Mouse (Mus musculus) cerebellum, adult 2 months (tissue): ENCODE measurements around the gene Chaf1a.

ENCODE experiments used
- CTCF ChIP-seq: fragments of 200-500 bp; IDR thresholded peaks from 2 replicates; pipeline ENCODE4 v1.5.1; 2011; ENCODE audit warnings: low read depth, mild to moderate bottlenecking, control low read depth, low read length, moderate library complexity, borderline replicate concordance; ENCODE audit not compliant: insufficient read depth
- POLR2A ChIP-seq: fragments of 200-500 bp; IDR thresholded peaks from 2 replicates; pipeline ENCODE4 v1.6.1; 2011; ENCODE audit warnings: low read length, control low read depth, borderline replicate concordance; ENCODE audit not compliant: insufficient read depth

DNA sequence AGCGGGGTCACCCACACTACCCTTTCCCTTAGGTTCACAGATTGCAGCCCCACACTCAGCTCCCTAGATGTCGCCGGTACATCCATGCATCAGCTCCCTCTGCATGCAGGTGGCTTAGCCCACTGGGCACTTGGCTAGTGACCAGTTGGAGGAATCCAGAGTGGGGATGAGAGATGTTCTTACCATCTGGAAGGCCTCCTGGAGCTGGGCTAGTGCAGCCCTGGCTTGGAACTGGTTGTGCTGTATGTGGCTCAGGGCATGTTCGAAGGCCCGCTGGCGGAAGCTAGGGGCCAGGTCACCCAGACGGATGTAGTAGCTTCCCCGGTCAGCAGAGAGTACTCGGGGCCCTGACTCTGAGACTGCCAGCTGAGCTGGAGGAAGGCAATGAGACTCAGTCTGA lies 62.7 kb downstream of the Chaf1a start:
- TF ChIP-seq CTCF (no peak), POLR2A (no peak)
